Mouse (Mus musculus) thymus, adult 2 months (tissue): ENCODE results near the gene Glyr1.

Source experiments
- CTCF ChIP-seq: fragments of 200-500 bp; IDR thresholded peaks from 2 replicates; pipeline ENCODE4 v1.5.1; 2012; ENCODE audit warnings: mild to moderate bottlenecking, control low read depth, low read length, moderate library complexity, borderline replicate concordance; ENCODE audit not compliant: control insufficient read depth, poor library complexity, insufficient read depth; ENCODE audit errors: extremely low read depth
- POLR2A ChIP-seq: fragments of 200-500 bp; IDR thresholded peaks from 2 replicates; pipeline ENCODE4 v1.6.1; 2012; ENCODE audit warnings: mild to moderate bottlenecking, low read length, control low read depth, moderate library complexity; ENCODE audit not compliant: control insufficient read depth, poor library complexity, insufficient read depth; ENCODE audit errors: extremely low read depth

- TF ChIP-seq POLR2A (no peak), CTCF (no peak)
Measured at GRCm38 (mm10) chr16:5085196-5085595, 35.5 kb upstream of the Glyr1 start.
